Mouse (Mus musculus) testis, adult 2 months (tissue): Measurements from ENCODE around the gene Mettl21e. TPM values are rescaled to one million over a fixed set of nuclear protein-coding genes. Genes with fewer than 3 reads are reported as not detected.

Experiments
- H3K27ac ChIP-seq: fragments of 200-500 bp; 2 replicates; pipeline ENCODE4 v1.5.1; 2012; ENCODE audit warnings: low read depth, low read length; ENCODE audit not compliant: control insufficient read depth, insufficient read depth
- H3K27me3 ChIP-seq: fragments of 200-500 bp; 2 replicates; pipeline ENCODE4 v1.6.1; 2012; ENCODE audit warnings: mild to moderate bottlenecking, low read length, moderate library complexity; ENCODE audit not compliant: control insufficient read depth, insufficient read depth
- H3K36me3 ChIP-seq: fragments of 200-500 bp; 2 replicates; pipeline ENCODE4 v1.6.1; 2012; ENCODE audit warnings: mild to moderate bottlenecking, low read length; ENCODE audit not compliant: control insufficient read depth, insufficient read depth
- H3K4me1 ChIP-seq: fragments of 200-500 bp; 2 replicates; pipeline ENCODE4 v1.6.1; 2012; ENCODE audit warnings: low read length; ENCODE audit not compliant: control insufficient read depth, insufficient read depth
- H3K4me3 ChIP-seq: fragments of 200-500 bp; 2 replicates; pipeline ENCODE4 v1.5.1; 2012; ENCODE audit warnings: low read depth, mild to moderate bottlenecking, low read length, moderate library complexity, mixed read lengths; ENCODE audit not compliant: control insufficient read depth
- CTCF ChIP-seq: fragments of 200-500 bp; IDR thresholded peaks from 2 replicates; pipeline ENCODE4 v1.5.1; 2012; ENCODE audit warnings: low read depth, mild to moderate bottlenecking, inconsistent platforms, low read length, moderate library complexity; ENCODE audit not compliant: control insufficient read depth, insufficient read depth, insufficient replicate concordance
- POLR2A ChIP-seq: fragments of 200-500 bp; IDR thresholded peaks from 2 replicates; pipeline ENCODE4 v1.6.1; 2012; ENCODE audit warnings: low read depth, mild to moderate bottlenecking, inconsistent platforms, low read length, moderate library complexity; ENCODE audit not compliant: control insufficient read depth
- polyA plus RNA-seq: library from polyadenylated mRNA; depleted of rRNA; stranded (reverse); fragments of >200 nt; gene quantifications from 2 replicates; pipeline ENCODE4 v1.2.3, GENCODE M21; 2012; rRNA removed

Gene Mettl21e
- polyA plus RNA-seq, 1 experiment: not detected

DNA sequence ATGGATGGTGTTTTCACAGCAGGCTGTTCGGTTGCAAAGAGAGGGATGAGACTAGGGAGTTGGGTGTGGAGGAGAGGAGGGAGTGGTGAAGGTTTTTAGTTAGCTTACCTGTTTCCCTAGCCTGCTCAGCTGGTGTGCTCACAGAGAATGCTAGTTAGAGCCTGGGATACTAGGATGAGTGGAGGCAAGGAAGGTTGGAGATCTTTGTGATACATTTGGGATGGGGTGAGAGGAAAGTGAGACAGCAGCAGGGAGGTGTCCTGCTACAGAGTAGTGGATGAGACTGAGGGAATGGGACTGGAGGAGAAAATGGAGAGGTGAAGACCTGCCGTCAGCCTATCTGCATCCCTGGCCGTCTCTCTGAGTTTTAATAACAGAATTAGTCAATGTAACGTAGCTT is 46.1 kb downstream of the Mettl21e start:
- H3K27me3 ChIP-seq: no peaks in the 10 kb centered on the region
- no peak overlapping the region for H3K4me3 ChIP-seq
- no peak for TF ChIP-seq POLR2A
- no peak for TF ChIP-seq CTCF
- 0 out of 2 replicates have a peak overlapping the region, but pooled peaks have one; percentile 8 for H3K27ac ChIP-seq
- no peaks in the 10 kb centered on the region for H3K4me1 ChIP-seq
- H3K36me3 ChIP-seq: no peaks in the 10 kb centered on the region

DNA sequence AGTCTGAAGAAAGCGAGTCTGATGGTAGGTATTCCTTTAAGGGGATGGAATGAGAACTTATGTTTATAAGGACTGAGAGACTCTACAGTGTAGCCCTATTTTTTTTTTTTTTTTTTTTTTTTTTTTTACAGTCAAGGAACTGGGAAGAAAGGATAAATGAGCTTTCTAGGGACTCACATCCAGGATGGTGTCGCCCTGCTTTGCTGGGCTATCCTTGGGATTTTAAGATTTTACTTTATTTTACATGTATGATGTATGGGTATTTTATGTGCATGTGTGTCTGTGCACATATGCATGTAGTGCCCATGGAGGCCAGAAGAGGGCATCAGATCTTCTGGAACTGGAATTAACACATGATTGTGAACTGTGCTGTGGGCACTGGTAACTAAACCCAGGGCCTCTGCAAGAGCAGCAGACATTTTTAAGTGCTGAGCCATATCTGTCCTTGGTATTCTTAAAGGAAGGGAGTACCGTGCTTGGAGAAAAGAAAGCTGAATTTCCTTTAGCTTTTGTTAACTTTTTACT is 50.8 kb downstream of the Mettl21e start:
- no peaks in the 10 kb centered on the region for H3K27me3 ChIP-seq
- no peak overlapping the region for H3K27ac ChIP-seq
- no peaks in the 10 kb centered on the region for H3K36me3 ChIP-seq
- TF ChIP-seq CTCF (no peak), POLR2A (no peak)
- H3K4me1 ChIP-seq: peaks cover 3% of the 10 kb centered on the region; the same call in 1 of the 2 replicates
- H3K4me3 ChIP-seq: no peak overlapping the region

DNA sequence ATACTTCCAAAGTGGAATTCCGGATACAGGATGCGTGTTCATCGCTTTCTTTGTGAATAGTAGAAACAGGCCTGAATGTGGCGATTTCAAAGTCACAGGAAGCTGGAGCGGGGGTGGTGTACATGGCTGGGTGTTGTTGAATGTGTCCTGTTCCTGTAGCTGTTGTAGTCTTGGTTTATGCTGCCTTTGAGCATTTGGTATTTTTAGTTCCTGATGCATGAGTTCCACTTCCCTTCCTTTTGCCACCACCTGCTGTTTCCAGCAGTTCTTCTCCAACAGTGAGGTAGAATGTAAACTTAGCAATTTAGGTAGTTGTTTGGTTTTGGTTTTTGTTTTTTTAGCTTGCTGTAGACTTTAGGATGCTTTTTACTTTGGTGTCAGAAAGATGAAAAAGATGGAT is 56.4 kb downstream of the Mettl21e start:
- no peak overlapping the region for H3K4me3 ChIP-seq
- H3K36me3 ChIP-seq: no peaks in the 10 kb centered on the region
- no peaks in the 10 kb centered on the region for H3K27me3 ChIP-seq
- peaks cover 3% of the 10 kb centered on the region; the same call in 1 of the 2 replicates for H3K4me1 ChIP-seq
- TF ChIP-seq POLR2A (no peak), CTCF (no peak)
- H3K27ac ChIP-seq: no peak overlapping the region

DNA sequence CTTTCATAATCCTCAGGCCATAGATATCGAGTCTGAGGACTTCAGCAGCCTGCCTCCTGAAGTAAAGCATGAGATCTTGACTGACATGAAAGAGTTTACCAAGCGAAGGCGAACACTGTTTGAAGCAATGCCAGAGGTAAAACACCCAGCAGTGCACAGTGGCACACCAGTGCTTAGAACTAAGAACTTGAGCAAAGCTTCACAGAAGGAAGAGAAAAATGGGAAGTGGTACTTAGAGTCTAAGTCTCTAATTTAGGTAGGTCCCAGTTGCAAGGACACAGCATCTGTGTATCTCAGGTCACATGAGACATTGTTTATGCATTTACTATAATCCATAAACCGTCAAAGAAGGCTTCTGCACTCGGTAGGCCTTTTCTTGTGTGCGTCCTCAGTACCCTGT is 56.9 kb downstream of the Mettl21e start:
- Histone ChIP-seq H3K36me3 (no peaks in the 10 kb centered on the region), H3K27me3 (no peaks in the 10 kb centered on the region), H3K27ac (no peak overlapping the region), H3K4me1 (no peaks in the 10 kb centered on the region), H3K4me3 (no peak overlapping the region)
- TF ChIP-seq POLR2A (no peak), CTCF (no peak)

DNA sequence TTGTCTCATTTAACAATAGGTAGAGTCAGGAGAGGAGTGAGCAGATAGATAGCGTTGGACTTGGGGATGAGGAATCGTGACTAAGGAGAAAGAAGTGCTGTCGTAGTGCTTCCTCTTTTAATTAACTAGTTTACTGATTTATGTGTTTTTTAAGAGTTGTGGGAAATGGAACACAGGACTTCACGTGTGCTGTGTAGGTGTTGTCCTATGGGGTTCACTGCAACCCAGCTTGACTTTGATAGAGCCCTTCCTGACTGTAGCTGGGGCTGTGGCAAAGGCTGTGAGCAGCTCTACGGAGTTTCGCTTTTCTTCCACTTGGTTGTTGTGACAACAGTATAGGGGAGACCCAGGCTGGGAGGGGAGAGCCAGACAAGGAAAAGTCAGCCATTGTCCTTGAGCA is 60.4 kb downstream of the Mettl21e start:
- Histone ChIP-seq H3K27ac (no peak overlapping the region), H3K4me3 (no peak overlapping the region), H3K27me3 (no peaks in the 10 kb centered on the region), H3K4me1 (no peaks in the 10 kb centered on the region), H3K36me3 (no peaks in the 10 kb centered on the region)
- no peak for TF ChIP-seq POLR2A
- TF ChIP-seq CTCF: no peak

DNA sequence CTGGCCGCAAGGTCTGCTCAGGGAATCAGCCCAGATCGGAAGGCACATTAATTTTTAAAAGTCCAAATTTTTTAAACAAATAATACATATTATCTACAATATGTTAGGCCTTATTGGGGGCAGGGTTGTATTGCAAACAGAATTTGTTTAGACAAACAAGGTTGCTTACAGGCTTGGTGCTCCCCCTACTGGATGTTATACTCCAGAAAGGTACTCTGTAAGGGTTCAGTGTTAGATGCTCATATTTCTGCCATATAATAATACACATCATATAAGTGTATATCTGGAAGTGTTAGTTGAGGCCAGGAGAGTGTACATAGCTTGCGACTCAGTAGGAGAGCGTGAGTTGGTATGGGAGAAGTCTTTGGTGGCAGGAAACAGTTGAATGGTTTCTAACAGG is 63.5 kb downstream of the Mettl21e start:
- Histone ChIP-seq H3K27ac (no peak overlapping the region), H3K4me3 (no peak overlapping the region), H3K4me1 (no peaks in the 10 kb centered on the region), H3K36me3 (no peaks in the 10 kb centered on the region), H3K27me3 (no peaks in the 10 kb centered on the region)
- TF ChIP-seq CTCF (no peak), POLR2A (no peak)

Other genes with a start within 250 kb of the Mettl21e start
- 0.07 TPM in 1 of 2 replicates, not detected in the other for gene Mettl21c, start 198.9 kb downstream of the Mettl21e start, polyA plus RNA-seq
- gene Gm8251, start 157.0 kb downstream of the Mettl21e start, polyA plus RNA-seq: 3.4 and 4.5 TPM in 2 replicates
- gene Tex30, start 116.5 kb downstream of the Mettl21e start, polyA plus RNA-seq: 102 and 157 TPM in 2 replicates
- 2.3 and 2.9 TPM in 2 replicates for gene Kdelc1, start 100.2 kb downstream of the Mettl21e start, polyA plus RNA-seq
- gene Bivm, start 100.0 kb downstream of the Mettl21e start, polyA plus RNA-seq: 1.8 and 2.0 TPM in 2 replicates
- 3.6 and 5.2 TPM in 2 replicates for gene Ercc5, start 71.2 kb downstream of the Mettl21e start, polyA plus RNA-seq